Mouse (Mus musculus) neutrophil, adult 59 days (primary cell): ENCODE measurements around the gene Gm10061. TPM values are rescaled to one million over a fixed set of nuclear protein-coding genes. Genes with fewer than 3 reads are reported as not detected.

Experiments used
- total RNA-seq, 2 experiments: library from RNA; stranded (reverse); gene quantifications; 1 replicate in 1 of 2; 2 replicates in 1 of 2; pipeline ENCODE4 v1.2.4; 2023

Gm10061 gene
- total RNA-seq: not detected

DNA sequence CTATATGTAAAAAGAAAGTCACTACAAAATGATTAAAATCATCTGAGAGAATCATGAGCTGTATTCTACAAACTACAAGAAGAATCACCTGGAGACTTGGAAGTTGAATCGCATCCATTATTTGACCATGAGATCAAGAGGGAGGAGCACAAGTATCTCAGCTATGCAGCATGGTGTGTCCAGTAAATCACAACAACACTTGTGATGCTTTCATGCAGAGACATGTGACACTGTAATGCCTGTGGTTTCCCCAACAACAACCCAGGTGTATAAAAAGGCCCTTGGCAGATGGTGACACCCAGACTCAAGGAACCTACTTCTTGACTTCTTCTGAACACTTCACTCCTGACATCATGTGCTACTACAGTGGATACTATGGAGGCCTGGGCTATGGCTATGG lies at the start of gene Gm10061:
Gene Gm10061 (plus strand): TSS at position 301 of the 400 bp plus-strand sequence.

DNA sequence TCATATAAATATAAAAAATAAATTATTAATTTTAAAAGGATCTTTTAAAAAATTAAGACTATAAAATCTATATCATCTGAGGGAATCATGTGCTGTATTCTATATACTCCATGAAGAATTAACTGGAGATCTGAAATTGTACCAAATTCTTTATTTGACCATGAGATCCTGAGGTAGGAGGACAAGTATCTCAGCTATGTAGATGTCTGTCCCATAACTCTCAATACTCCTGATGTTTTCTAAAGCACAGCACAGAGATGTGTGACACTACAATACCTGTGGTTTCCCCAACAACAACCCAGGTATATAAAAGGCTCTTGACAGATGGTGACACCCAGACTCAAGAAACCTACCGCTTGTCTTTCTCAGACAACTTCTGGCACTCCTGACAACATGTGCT lies 10.3 kb upstream of the Gm10061 start, which contains the start of gene Gm6358:
Gene Gm6358 (plus strand): TSS at position 301 of the 400 bp plus-strand sequence.

DNA sequence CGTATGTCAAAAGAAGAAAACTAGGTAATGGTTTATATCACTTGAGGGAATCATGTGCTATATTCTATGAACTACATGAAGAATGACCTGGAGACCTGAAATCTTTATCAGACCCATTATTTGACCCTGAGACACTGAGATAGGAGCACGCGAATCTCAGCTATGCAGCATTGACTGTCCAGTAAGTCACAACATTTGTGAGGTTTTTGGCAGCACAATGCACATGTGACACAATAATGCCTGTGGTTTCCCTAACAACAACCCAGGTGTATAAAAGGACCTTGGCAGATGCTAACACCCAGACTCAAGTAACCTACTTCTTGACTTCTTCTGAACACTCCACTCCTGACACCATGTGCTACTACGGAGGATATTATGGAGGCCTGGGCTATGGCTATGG lies 6.8 kb downstream of the Gm10061 start, which contains the start of gene Gm9789:
Gene Gm9789 (plus strand): TSS at position 301 of the 400 bp plus-strand sequence.

DNA sequence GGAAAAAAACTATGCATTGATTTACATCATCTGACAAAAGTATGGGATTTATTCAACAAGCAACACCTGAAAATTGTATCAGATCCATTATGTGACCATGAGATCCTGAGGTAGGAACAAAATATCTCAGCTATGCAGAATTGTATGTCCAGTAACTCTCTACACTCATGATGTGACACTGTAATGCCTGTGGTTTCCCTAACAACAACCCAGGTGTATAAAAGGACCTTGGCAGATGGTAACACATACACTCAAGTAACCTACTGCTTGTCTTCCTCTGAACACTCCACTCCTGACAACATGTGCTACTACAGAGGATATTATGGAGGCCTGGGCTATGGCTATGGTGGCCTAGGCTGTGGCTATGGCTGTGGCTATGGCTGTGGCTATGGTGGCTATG lies 18.3 kb downstream of the Gm10061 start, which contains the start of gene Gm7735:
Gene Gm7735 (plus strand): TSS at position 301 of the 400 bp plus-strand sequence.

DNA sequence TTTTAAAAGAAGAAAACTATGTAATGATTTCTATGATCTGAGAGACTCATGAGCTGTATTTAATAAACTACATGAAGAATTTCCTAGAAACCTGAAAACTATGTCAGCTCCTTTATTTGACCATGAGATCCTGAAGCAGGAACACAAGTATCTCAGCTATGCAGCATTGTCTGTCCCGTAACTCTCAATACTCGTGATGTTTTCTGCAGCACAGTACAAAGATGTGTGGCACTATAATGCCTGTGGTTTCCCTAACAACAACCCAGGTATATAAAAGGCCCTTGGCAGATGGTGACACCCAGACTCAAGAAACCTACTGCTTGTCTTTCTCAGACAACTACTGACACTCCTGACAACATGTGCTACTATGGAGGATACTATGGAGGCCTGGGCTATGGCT lies 23.5 kb downstream of the Gm10061 start, which contains the start of gene 1110057P08Rik:
Gene 1110057P08Rik (plus strand): TSS at position 301 of the 400 bp plus-strand sequence.

Other genes with a start within 250 kb of the Gm10061 start
- gene Krtap19-9b, start 218.8 kb upstream of the Gm10061 start, total RNA-seq: not detected
- gene Krtap16-3, start 188.2 kb upstream of the Gm10061 start, total RNA-seq: not detected
- not detected for gene Krtap22-2, start 140.3 kb upstream of the Gm10061 start, total RNA-seq
- not detected for gene Gm10229, start 135.8 kb upstream of the Gm10061 start, total RNA-seq
- gene Krtap6-1, start 119.4 kb upstream of the Gm10061 start, total RNA-seq: not detected
- not detected for gene Gm10228, start 109.6 kb upstream of the Gm10061 start, total RNA-seq
- gene Krtap6-5, start 103.2 kb upstream of the Gm10061 start, total RNA-seq: not detected
- not detected for gene 1110025L11Rik, start 87.1 kb upstream of the Gm10061 start, total RNA-seq
- gene Krtap6-3, start 67.1 kb upstream of the Gm10061 start, total RNA-seq: not detected
- not detected for gene Gm6358, start 10.2 kb upstream of the Gm10061 start, total RNA-seq
- gene Gm9789, start 6.9 kb downstream of the Gm10061 start, total RNA-seq: not detected
- not detected for gene Gm7735, start 18.4 kb downstream of the Gm10061 start, total RNA-seq
- not detected for gene 1110057P08Rik, start 23.6 kb downstream of the Gm10061 start, total RNA-seq
- gene Krtap20-2, start 54.8 kb downstream of the Gm10061 start, total RNA-seq: not detected